Mouse (Mus musculus): Measurements from ENCODE around the gene Ddx21. TPM values are rescaled to one million over a fixed set of nuclear protein-coding genes. Genes with fewer than 3 reads are reported as not detected.

Ddx21 gene
- total and polyA plus RNA-seq, 3 experiments = 114 to 327 (median 145) TPM

DNA sequence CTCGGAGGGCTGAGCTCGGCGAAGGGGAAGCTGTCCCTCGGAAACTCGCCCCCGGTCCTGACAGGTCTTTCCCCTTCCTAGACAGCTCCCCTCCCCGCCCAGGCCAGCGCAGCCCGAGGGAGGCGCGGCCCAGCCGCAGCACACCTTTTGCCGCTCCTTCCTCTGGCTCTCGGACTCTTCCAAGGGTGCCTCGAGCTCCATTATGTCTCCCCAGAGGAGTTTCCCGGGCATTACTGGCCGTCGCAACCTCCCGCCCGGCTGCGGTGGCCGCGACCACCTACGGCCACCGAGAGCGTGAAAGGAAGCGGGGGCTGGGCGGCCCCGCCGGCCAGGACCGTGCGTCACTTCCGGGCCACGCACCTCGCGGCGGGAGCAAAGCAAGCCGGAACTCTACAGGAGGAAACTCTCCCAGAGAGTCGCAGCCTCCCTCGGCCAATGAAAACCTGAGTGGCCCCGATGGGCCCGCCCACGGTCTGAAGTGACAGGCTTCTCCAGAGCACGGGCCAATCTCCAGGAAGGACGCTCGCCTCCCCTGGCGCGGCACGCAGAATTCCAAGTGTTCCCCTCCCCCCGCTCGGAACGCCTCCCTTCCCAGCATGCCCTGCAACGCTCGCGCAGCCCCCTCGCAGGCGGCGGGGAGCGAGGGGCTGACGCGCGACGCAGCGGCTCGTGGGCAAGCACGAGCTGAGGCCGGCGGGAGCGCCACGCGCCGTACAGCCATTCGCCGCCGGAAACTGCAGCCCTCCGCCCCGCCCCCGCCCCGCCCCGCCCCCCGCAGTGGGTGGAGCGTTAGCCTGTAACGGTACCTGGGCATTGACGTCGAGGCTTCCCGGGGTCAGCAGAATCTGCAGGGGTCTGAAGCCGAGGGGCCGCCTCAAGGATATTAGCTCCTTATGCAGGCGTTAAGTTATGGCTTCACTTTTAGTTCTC lies 49.1 kb upstream of the Ddx21 start, which contains the start of gene Ddx50:
Gene Ddx50 (minus strand): TSS at position 338 of the 930 bp plus-strand sequence.
- Histone ChIP-seq H3K79me2 (replicated peaks; ENCODE audit: control insufficient read depth, extremely low read depth, insufficient read depth, poor library complexity, severe bottlenecking) (peaks cover 35% of the 10 kb centered on the region), H3K27me3 (replicated peaks) (peaks cover 2% of the 10 kb centered on the region), H3K9me3 (replicated peaks; ENCODE audit: low read length) (no peaks in the 10 kb centered on the region), H3K9ac (ENCODE audit: insufficient read depth, low read depth) (peak within 1 kb of the TSS; percentile 75), H3K4me1 (ENCODE audit: control insufficient read depth in 1 of 2, insufficient read depth in 2 of 2) (peaks cover 8 to 17% of the 10 kb centered on the region in 2 experiments), H3K36me3 (replicated peaks in 1 of 2; ENCODE audit: control insufficient read depth in 1 of 2, insufficient read depth in 1 of 2, low read length in 1 of 2) (peaks cover 7 to 18% of the 10 kb centered on the region in 2 experiments), H3K4me3 (replicated peaks in 1 of 3; ENCODE audit: low read depth in 2 of 3, low read length in 2 of 3, poor library complexity in 1 of 3) (peak within 1 kb of the TSS; percentile 83 to 97 (median 96)), H3K27ac (ENCODE audit: insufficient read depth, low read depth) (peak within 1 kb of the TSS; percentile 81), H3K4me2 (ENCODE audit: insufficient read depth, low read depth, poor library complexity, severe bottlenecking) (peak within 1 kb of the TSS; percentile 99)
- dilution Hi-C loops (cut with MboI; ENCODE audit: extremely low pct_ligation_motif_present, extremely low pct_unique_long_range_greater_than_20kb, low sequenced_read_pairs) = no loop called here
- in situ Hi-C loops (cut with MboI; ENCODE audit: low pct_ligation_motif_present, low pct_unique_long_range_greater_than_20kb, low sequenced_read_pairs) = no loop called here
- no peak for TF ChIP-seq MAFK (IDR thresholded peaks at IDR 0.05; ENCODE audit: insufficient replicate concordance, low read length)
- TF ChIP-seq MEF2A (IDR thresholded peaks at IDR 0.05; ENCODE audit: borderline replicate concordance, low read depth, low read length) = no peak
- TF ChIP-seq SMC3 (IDR thresholded peaks at IDR 0.05; ENCODE audit: low read depth, low read length) = no peak
- peak; percentile 77 for TF ChIP-seq TCF12 (IDR thresholded peaks at IDR 0.05; ENCODE audit: low read depth, low read length)
- peak; percentile 68 for TF ChIP-seq NRF1 (IDR thresholded peaks at IDR 0.05; ENCODE audit: low read depth, low read length)
- TF ChIP-seq JUND (conservative IDR thresholded peaks at IDR 0.05; ENCODE audit: low read depth, low read length) = no peak
- TF ChIP-seq POLR2AphosphoS2 (IDR thresholded peaks at IDR 0.05; ENCODE audit: low read depth, low read length) = no peak; the same call in none of the 2 replicates
- peak; percentile 91 for TF ChIP-seq POLR2A (IDR thresholded peaks at IDR 0.05; ENCODE audit: low read depth, low read length)
- TF ChIP-seq UBTF (IDR thresholded peaks at IDR 0.05; ENCODE audit: low read depth, low read length) = peak; percentile 69; the same call in 1 of the 2 replicates
- no peak for TF ChIP-seq KAT2A (IDR thresholded peaks at IDR 0.05; ENCODE audit: insufficient replicate concordance, low read length)
- no peak for TF ChIP-seq USF1 (IDR thresholded peaks at IDR 0.05; ENCODE audit: low read depth, low read length)
- TF ChIP-seq HCFC1 (IDR thresholded peaks at IDR 0.05; ENCODE audit: low read depth, low read length) = peak; percentile 79
- peak; percentile 88 for TF ChIP-seq BHLHE40 (IDR thresholded peaks at IDR 0.05; ENCODE audit: low read depth, low read length)
- TF ChIP-seq SIN3A (IDR thresholded peaks at IDR 0.05; ENCODE audit: low read length) = peak; percentile 4; the same call in 1 of the 2 replicates
- no peak for TF ChIP-seq CHD1 (IDR thresholded peaks at IDR 0.05; ENCODE audit: low read depth, low read length)
- TF ChIP-seq ZMIZ1 (IDR thresholded peaks at IDR 0.05; ENCODE audit: low read depth, low read length) = peak; percentile 69; the same call in 1 of the 2 replicates
- TF ChIP-seq NELFE (IDR thresholded peaks at IDR 0.05; ENCODE audit: low read depth, low read length) = peak; percentile 89
- no peak for TF ChIP-seq ZKSCAN1 (IDR thresholded peaks at IDR 0.05; ENCODE audit: borderline replicate concordance, low read depth, low read length)
- TF ChIP-seq MXI1 (IDR thresholded peaks at IDR 0.05; ENCODE audit: low read depth, low read length) = peak; percentile 94
- TF ChIP-seq CHD2 (IDR thresholded peaks at IDR 0.05; ENCODE audit: low read length) = peak; percentile 84; the same call in 1 of the 2 replicates
- TF ChIP-seq TBP (conservative IDR thresholded peaks at IDR 0.05; ENCODE audit: low read depth, low read length) = peak; percentile 56
- peak; percentile 92 for TF ChIP-seq MAX (IDR thresholded peaks at IDR 0.05; ENCODE audit: low read length)
- TF ChIP-seq EP300 (IDR thresholded peaks at IDR 0.05; ENCODE audit: low read length) = no peak
- peak; percentile 55 for TF ChIP-seq MAZ (IDR thresholded peaks at IDR 0.05; ENCODE audit: low read depth, low read length)
- no peak for TF ChIP-seq JUN (IDR thresholded peaks at IDR 0.05; ENCODE audit: insufficient read depth, low read depth, low read length)
- peak; percentile 89 for TF ChIP-seq ELF1 (IDR thresholded peaks at IDR 0.05; ENCODE audit: low read depth, low read length)
- TF ChIP-seq RCOR1 (conservative IDR thresholded peaks at IDR 0.05; ENCODE audit: low read depth, low read length) = 0 out of 2 replicates have a peak, but pooled peaks have one; percentile 33
- no peak for TF ChIP-seq PAX5 (IDR thresholded peaks at IDR 0.05; ENCODE audit: low read length)
- TF ChIP-seq IRF4 (IDR thresholded peaks at IDR 0.05; ENCODE audit: low read depth, low read length) = peak; percentile 27; the same call in 1 of the 2 replicates
- TF ChIP-seq MYC (IDR thresholded peaks at IDR 0.05; ENCODE audit: low read depth, low read length) = peak; percentile 88
- peak; percentile 72; the same call in 1 of the 2 replicates for TF ChIP-seq E2F4 (IDR thresholded peaks at IDR 0.05; ENCODE audit: insufficient replicate concordance, low read depth, low read length)
- TF ChIP-seq USF2 (conservative IDR thresholded peaks at IDR 0.05; ENCODE audit: low read depth, low read length) = no peak
- peak; percentile 98 for DNase-seq (ENCODE audit: extremely low read depth)
